Mouse (Mus musculus) 3134 (cell line): ENCODE results near the gene Ube2h.

ENCODE experiments used
- DNase-seq: peaks from one replicate; pipeline ENCODE4 v3.0.0-alpha.2; 2011; ENCODE audit warnings: low spot score; ENCODE audit not compliant: insufficient read length; ENCODE audit errors: extremely low read depth

Ube2h gene

GRCm38 (mm10) chr6:30248708-30249107 lies 55.6 kb downstream of the Ube2h start:
- no peak for DNase-seq

GRCm38 (mm10) chr6:30245940-30246339 lies 58.4 kb downstream of the Ube2h start:
- no peak for DNase-seq

GRCm38 (mm10) chr6:30245397-30245796 lies 58.9 kb downstream of the Ube2h start:
- no peak for DNase-seq

GRCm38 (mm10) chr6:30243347-30244007 lies 60.9 kb downstream of the Ube2h start:
- DNase-seq: no peak

GRCm38 (mm10) chr6:30242928-30243327 lies 61.4 kb downstream of the Ube2h start:
- DNase-seq: no peak

GRCm38 (mm10) chr6:30240105-30240504 lies 64.2 kb downstream of the Ube2h start:
- DNase-seq: no peak

- DNase-seq: no peak
These were observed 65.1 kb downstream of the Ube2h start for GRCm38 (mm10) chr6:30239207-30239606.

- no peak for DNase-seq
These were observed 66.3 kb downstream of the Ube2h start for GRCm38 (mm10) chr6:30238079-30238478.

- DNase-seq: no peak
These were observed 67.8 kb downstream of the Ube2h start for GRCm38 (mm10) chr6:30236564-30236963.

- no peak for DNase-seq
These were observed 72.5 kb downstream of the Ube2h start for GRCm38 (mm10) chr6:30231758-30232293.

GRCm38 (mm10) chr6:30230246-30230645 lies 74.1 kb downstream of the Ube2h start:
- no peak for DNase-seq

- no peak for DNase-seq
These were observed 75.4 kb downstream of the Ube2h start for GRCm38 (mm10) chr6:30228921-30229320.

GRCm38 (mm10) chr6:30228353-30228752 lies 76.0 kb downstream of the Ube2h start:
- no peak for DNase-seq

GRCm38 (mm10) chr6:30226971-30227700 lies 77.2 kb downstream of the Ube2h start:
- DNase-seq: no peak

GRCm38 (mm10) chr6:30224693-30225092 lies 79.6 kb downstream of the Ube2h start:
- DNase-seq: no peak

GRCm38 (mm10) chr6:30222321-30222720 lies 82.0 kb downstream of the Ube2h start:
- no peak for DNase-seq

GRCm38 (mm10) chr6:30217581-30217980 lies 86.8 kb downstream of the Ube2h start:
- DNase-seq: no peak

GRCm38 (mm10) chr6:30212468-30212867 lies 91.9 kb downstream of the Ube2h start:
- no peak for DNase-seq

- no peak for DNase-seq
These were observed 92.5 kb downstream of the Ube2h start for GRCm38 (mm10) chr6:30211641-30212455.

GRCm38 (mm10) chr6:30210788-30211187 lies 93.6 kb downstream of the Ube2h start:
- peak; percentile 38 for DNase-seq

- DNase-seq: no peak
These were observed 95.5 kb downstream of the Ube2h start for GRCm38 (mm10) chr6:30208844-30209243.
